Mouse (Mus musculus) thymus, postnatal 14 days (tissue): ENCODE measurements at regions not wholly inside any gene's neighbourhood (a gene's known extent, or its start where the extent isn't known, plus 50 kb on each side); places are given as distances from the start of the nearest gene placed in this dataset.
A peak's percentile ranks its signal among the peaks of the same experiment; 100 is the strongest.

ENCODE experiments used
- DNase-seq: peaks from one replicate; pipeline ENCODE4 v3.0.0; 2021

DNA sequence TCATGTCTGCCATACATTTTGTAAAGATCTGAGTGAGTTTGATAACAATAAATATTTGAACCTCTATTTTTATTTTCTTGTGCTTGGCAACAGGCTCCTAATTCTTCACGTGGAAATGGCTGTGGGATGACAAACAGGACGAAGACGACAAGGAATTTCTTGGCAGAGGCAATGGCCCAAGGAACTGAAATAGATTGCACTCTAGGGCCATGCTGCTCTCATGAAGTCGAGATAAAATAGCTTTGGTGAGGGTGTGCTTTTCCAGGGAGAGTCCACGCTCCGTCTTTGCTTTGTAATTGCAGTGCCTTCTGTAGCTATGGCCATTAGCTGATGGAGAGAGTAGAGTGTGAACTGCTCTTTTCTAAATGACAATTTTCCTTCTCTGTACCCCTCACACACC, 50.9 kb upstream of the 1810046K07Rik start:
- no peak for DNase-seq

GRCm38 (mm10) chr9:51393921-51394320, 65.2 kb upstream of the 1810046K07Rik start:
- no peak for DNase-seq

- DNase-seq: no peak
Measured at GRCm38 (mm10) chr9:51394372-51394771, 65.7 kb upstream of the 1810046K07Rik start.

GRCm38 (mm10) chr9:51396801-51397200, 68.1 kb upstream of the 1810046K07Rik start:
- DNase-seq: no peak

- DNase-seq: no peak
Measured at GRCm38 (mm10) chr9:51397589-51398220, 69.0 kb upstream of the 1810046K07Rik start.

- DNase-seq: no peak
Measured at GRCm38 (mm10) chr9:51398886-51399285, 70.2 kb upstream of the 1810046K07Rik start.

DNA sequence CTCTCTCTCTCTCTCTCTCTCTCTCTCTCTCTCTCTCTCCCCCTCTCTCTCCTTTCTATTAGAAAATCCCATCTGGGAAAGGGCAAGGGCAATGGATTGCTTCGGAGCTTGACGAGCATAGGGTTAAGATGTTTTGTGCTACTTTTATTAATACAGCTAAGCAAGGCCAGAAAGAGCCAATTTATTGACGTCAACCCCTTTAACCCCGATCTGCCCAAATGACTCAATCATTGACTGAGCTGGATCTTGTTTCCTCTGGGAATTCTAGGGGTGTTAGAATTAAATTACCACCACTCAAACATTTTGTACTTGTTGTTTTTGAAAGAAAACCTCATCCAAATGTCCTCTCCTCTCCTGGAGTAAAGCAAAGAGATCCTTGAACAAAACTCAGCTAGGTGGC, 70.6 kb upstream of the 1810046K07Rik start:
- no peak for DNase-seq

- peak; percentile 77 for DNase-seq
Measured at GRCm38 (mm10) chr9:51401779-51402178, 73.1 kb upstream of the 1810046K07Rik start.

- DNase-seq: no peak
Measured at GRCm38 (mm10) chr9:51407978-51408377, 79.3 kb upstream of the 1810046K07Rik start.

- no peak for DNase-seq
Measured at GRCm38 (mm10) chr9:51418923-51419482, 90.3 kb upstream of the 1810046K07Rik start.

DNA sequence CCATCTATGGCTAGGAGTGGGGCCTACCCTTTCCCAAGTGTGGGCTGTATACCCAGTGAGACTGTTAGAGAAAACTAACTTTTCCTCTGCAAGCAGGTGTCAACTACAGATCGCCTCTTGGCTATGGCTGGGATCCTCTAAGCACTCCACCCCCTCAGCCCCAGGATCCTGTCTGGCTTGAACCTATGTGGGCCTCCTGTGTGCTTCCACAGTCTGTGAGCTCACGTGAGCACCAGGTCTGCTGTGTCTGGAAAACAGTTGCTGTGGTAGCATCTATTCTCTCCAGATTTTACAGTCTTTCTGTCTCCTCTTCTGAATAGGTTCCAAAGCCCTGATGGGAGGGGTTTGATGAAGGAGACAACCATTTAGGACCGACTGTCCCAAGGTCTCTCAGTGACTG, 93.8 kb upstream of the 1810046K07Rik start:
- DNase-seq: no peak

- DNase-seq: no peak
Measured at GRCm38 (mm10) chr9:51423341-51423740, 94.6 kb upstream of the 1810046K07Rik start.

GRCm38 (mm10) chr9:51430426-51430825, 101.7 kb upstream of the 1810046K07Rik start:
- DNase-seq: no peak

DNA sequence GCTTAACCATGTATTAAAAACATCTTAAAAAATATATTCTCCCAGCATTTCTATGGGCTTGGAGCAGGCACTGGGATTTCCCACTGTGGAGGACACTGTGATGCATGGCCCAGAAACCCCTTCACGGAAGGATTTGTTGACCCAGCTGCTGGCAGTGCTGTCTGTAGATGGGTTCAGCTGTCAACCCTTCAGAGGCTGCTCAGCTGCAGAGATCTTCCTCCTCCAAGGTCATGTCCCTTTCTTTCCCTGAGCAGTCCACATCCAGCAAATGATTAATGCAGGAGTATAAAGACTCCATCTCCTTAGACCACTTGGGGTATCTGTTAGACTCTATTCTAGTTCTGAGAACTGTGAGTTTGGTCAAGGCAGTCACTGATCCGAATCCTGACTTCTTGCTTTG, 108.4 kb upstream of the 1810046K07Rik start:
- no peak for DNase-seq

DNA sequence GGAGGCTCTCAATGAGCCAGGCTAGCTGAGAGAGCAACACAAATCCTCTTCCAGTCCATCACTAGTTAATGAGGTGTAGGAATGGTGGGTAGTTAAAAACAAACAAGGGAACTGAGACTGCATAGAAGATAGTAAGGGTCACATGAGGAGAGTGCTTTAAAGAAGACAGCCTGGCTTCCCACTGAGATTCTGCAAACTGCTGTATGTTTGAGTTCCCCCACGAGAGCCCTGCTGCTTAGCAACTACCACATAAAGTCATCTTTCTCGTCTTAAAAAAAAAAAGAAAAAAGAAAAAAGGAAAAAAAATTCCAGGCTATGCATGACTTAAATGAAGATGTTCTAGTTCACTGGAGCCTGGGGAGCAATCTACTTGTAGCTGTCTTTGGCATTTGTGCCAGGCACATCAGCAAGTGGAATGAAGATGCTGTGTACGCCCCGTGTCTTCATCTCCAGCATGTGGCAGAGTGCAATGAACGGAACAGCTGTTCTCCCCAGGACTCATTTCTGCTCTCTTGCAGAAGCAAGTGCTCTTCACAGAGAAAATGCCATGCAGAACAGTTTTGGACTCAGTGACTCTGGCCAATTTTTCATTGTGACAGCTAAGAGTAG, 113.2 kb upstream of the 1810046K07Rik start:
- DNase-seq: no peak

DNA sequence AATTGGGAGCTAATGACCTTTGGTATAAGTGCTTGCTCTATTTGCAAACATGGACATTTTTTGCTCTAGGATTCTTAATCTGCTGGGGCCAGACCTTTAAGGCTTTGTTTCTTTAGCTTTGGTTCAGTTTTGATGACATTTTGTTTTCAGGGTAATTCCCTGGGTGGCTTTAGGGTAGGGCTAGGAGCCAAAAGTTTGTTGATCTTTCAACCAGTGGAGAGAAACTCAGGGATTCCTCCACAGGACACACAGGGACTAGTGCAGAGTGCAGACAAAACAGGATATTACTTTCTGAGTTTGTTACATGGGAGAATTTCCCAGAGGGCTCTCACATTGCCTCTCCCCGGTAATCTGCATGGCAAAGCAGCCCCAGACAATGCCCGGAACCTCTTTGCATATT, 127.0 kb upstream of the 1810046K07Rik start:
- DNase-seq: no peak

DNA sequence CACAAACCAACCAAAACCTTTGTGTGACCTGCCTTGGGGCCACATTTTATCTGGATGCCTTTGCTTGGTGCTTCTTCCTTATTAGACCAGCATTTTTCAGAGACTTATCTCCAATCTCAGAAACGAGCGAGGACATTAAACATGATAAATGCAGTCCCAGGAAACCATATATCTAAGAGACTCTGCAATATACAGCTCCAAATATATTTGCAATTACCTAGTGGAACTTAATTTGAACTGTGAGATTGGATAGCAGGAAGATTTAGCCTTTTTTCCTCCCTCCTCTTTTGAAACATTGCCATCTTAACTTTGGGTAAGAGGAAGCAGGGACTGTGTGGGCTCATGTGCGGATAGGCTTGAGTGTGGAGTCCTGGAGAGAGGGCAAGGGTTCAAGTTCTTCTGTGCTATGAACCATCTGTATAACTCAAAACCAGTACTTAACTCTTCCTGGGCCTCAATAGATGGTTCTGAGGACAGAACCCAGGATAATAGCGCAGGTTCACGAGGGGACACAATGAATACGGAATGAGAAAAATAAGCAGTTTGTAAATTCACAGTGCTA, 133.8 kb upstream of the 1810046K07Rik start:
- DNase-seq: no peak

- no peak for DNase-seq
Measured at GRCm38 (mm10) chr9:51470031-51470430, 141.3 kb upstream of the 1810046K07Rik start.

DNA sequence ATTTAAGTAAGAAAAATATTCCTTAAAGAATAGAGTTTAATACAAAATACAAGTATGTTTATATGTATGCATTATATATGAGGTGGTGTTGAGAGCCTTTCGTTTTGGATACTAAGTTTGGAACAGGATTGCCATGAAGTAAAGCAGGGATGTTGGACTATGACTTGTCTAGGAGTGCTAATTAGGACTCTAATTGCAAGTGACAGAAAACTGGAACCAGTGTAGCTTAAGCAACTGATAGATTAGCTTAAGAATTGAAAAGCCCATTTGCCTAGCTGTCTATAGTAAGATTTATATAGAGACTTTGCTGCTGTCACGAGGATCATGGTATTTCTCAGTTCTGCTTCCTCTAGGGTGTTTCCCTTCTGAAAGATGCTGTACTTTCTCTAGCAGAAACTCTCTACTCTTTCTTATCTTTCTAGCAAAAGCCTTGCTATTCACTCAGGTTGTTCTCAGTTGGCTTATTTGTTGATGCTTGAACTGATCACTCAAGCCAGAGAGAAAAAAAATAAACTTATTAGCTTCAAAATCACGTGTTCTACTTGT, 147.9 kb upstream of the 1810046K07Rik start:
- no peak for DNase-seq

GRCm38 (mm10) chr9:51487840-51488239, 159.1 kb upstream of the 1810046K07Rik start:
- no peak for DNase-seq

GRCm38 (mm10) chr9:51507265-51507913, 178.7 kb upstream of the 1810046K07Rik start:
- DNase-seq: no peak

DNA sequence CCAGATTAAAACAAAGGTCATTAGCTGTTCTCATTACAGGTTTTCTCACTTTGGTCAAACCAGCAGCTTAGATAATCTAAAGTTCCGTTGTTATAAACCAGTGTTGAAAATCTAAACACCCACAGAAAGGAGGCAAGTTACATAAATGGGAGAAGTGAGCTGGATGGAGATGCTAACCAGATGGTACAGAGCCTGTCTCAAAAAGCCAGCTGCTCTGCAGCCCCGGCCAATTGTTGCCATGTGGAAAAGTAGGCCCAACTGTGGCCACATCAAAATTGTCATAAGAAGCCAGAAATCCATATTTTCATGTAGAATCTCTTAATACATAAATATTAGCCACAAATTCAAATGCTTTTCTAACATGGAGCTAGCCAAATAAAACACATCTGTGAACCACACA, 188.9 kb upstream of the 1810046K07Rik start:
- no peak for DNase-seq

DNA sequence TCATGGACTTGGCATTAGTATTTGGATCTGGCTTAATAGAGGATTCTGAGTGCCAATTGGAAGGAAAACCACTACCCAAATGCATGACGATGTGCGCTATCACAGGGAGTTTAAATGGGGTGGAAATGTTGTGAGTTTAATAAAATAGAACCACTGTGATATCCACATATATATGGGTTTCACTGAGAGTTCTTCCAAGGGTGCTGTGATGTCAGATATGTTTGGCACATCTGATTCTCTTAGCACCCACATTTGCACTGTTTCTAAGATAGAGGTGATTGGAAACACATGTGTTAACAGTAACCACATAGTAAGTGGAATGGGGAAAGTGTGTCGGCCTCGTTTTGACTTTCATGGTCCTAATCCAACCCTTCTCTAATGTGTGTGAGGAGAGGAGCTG, 189.7 kb upstream of the 1810046K07Rik start:
- DNase-seq: no peak
